Comparison of ENCODE assay signal across 8 mouse cellular contexts in genomic region chr11:104106329-104106728, GRCm38 (mm10). TPM values are rescaled to one million over a fixed set of nuclear protein-coding genes. Genes with fewer than 3 reads are reported as not detected.
A peak's percentile ranks its signal among the peaks of the same experiment; 100 is the strongest.
DNase-seq lines count a peak whose midpoint lies in the region; ATAC-seq and TF ChIP-seq lines count a peak whose summit lies in the region.
"Had no signal": no experiment of that assay in that cellular context is flagged by ENCODE, and none has a peak within 500 bp of the region (broad histone marks: within the 10 kb centered on the region; RNA-seq: fewer than 3 reads in every experiment).

No protein-coding gene starts in this region.

- H3K9me3 ChIP-seq in neural tube, embryonic 15.5 days (replicated peaks), result no peaks in the 10 kb centered on the region
- H3K9me3 ChIP-seq in lung, postnatal 0 days (ENCODE audit: low read length), result no peaks in the 10 kb centered on the region
- H3K9me3 ChIP-seq: embryonic facial prominence, embryonic 15.5 days had no signal

- no peak overlapping the region for H3K9ac ChIP-seq in neural tube, embryonic 15.5 days (replicated peaks)
- no peak overlapping the region for H3K9ac ChIP-seq in lung, postnatal 0 days (replicated peaks; ENCODE audit: low read depth)
- H3K9ac ChIP-seq: embryonic facial prominence, embryonic 15.5 days had no signal

- no peak overlapping the region for H3K4me2 ChIP-seq in neural tube, embryonic 15.5 days
- no peak overlapping the region for H3K4me2 ChIP-seq in lung, postnatal 0 days (replicated peaks; ENCODE audit: low read depth, low read length)
- H3K4me2 ChIP-seq: embryonic facial prominence, embryonic 15.5 days had no signal

- H3K4me1 ChIP-seq in neural tube, embryonic 15.5 days, result peaks cover 26% of the 10 kb centered on the region
- no peaks in the 10 kb centered on the region for H3K4me1 ChIP-seq in lung, postnatal 0 days (ENCODE audit: insufficient read depth, low read depth, low read length)
- H3K4me1 ChIP-seq: embryonic facial prominence, embryonic 15.5 days had no signal

- 0 out of 2 replicates have a peak, but pooled peaks cover 3% of the 10 kb centered on the region for H3K27me3 ChIP-seq in neural tube, embryonic 15.5 days (replicated peaks)
- no peaks in the 10 kb centered on the region for H3K27me3 ChIP-seq in lung, postnatal 0 days (replicated peaks; ENCODE audit: insufficient read depth, low read length)

- no peak for TF ChIP-seq CTCF in lung, postnatal 0 days (IDR thresholded peaks at IDR 0.05)

- no peak overlapping the region for H3K4me3 ChIP-seq in neural tube, embryonic 15.5 days (replicated peaks)
- no peak overlapping the region for H3K4me3 ChIP-seq in lung, postnatal 0 days (ENCODE audit: low read depth, low read length)
- H3K4me3 ChIP-seq: embryonic facial prominence, embryonic 15.5 days had no signal

- WGBS in neural tube, embryonic 15.5 days, result 32% methylated on average over 5 of the region's 5 CpGs
- WGBS in lung, postnatal 0 days, result 35% methylated on average over 5 of the region's 5 CpGs

- DNase-seq in layer of hippocampus, adult 11-12 months (ENCODE audit: low spot score), result peak; percentile 49
- no peak for DNase-seq in layer of hippocampus, adult 9-10 months (ENCODE audit: low spot score)
- DNase-seq in layer of hippocampus, adult 18-20 months (ENCODE audit: low spot score in 2 of 2), result peak; percentile 48 to 69
- DNase-seq in spleen, postnatal 10 days (ENCODE audit: low spot score in 2 of 2), result no peak
- DNase-seq in lung, postnatal 0 days (ENCODE audit: low spot score), result no peak

- no peaks in the 10 kb centered on the region for H3K36me3 ChIP-seq in neural tube, embryonic 15.5 days
- H3K36me3 ChIP-seq in lung, postnatal 0 days (ENCODE audit: insufficient read depth, low read length), result no peaks in the 10 kb centered on the region
- H3K36me3 ChIP-seq: embryonic facial prominence, embryonic 15.5 days had no signal

- no peak for TF ChIP-seq EP300 in lung, postnatal 0 days (IDR thresholded peaks at IDR 0.05)

- ATAC-seq in frontal cortex, adult (ENCODE audit: low TSS enrichment), result peak; percentile 62
- peak; percentile 31 for ATAC-seq in neural tube, embryonic 15.5 days (ENCODE audit: low FRiP score)
- no peak for ATAC-seq in lung, postnatal 0 days

- no peak overlapping the region for H3K27ac ChIP-seq in neural tube, embryonic 15.5 days (replicated peaks)
- no peak overlapping the region for H3K27ac ChIP-seq in lung, postnatal 0 days (ENCODE audit: low read length)
- H3K27ac ChIP-seq: embryonic facial prominence, embryonic 15.5 days had no signal

RNA-seq across cellular contexts. Expression of gene Crhr1, which starts 26.3 kb away (rescaled TPM):
- 1 to 10 TPM; 8.8 to 9.3 TPM for total RNA-seq in layer of hippocampus, adult 18-20 months (2021)
- polyA plus RNA-seq in neural tube, embryonic 15.5 days (2015; fragmentation: Nextera tagmentation; extraction: Ambion mirVana), result 5.6 and 6.6 TPM in 2 replicates
- not detected in 2 replicates for polyA plus RNA-seq in lung, postnatal 0 days (2015; fragmentation: Nextera tagmentation; extraction: Ambion mirVana)

Comparison
In these comparisons a context has a peak if more than half of its experiments do, and no peak if none do; other contexts are left out.
1. DNase-seq: peak in layer of hippocampus, adult 11-12 months (single experiment) and layer of hippocampus, adult 18-20 months (2 of 2); none in layer of hippocampus, adult 9-10 months (single experiment), spleen, postnatal 10 days (0 of 2) and lung, postnatal 0 days (single experiment).